Mouse (Mus musculus) hematopoietic stem cell, adult 5-6 weeks (primary cell): Measurements from ENCODE around the gene A730015C16Rik. TPM values are rescaled to one million over a fixed set of nuclear protein-coding genes. Genes with fewer than 3 reads are reported as not detected.

Experiments
- ATAC-seq, 2 experiments: fragments of 125-278 bp in 1 of 2; replicated peaks in 1 of 2; 2 replicates each; pipeline ENCODE4 v1.8.0; 2016 to 2017; ENCODE audit warnings: inconsistent platforms in 2 of 2, mild to moderate bottlenecking in 2 of 2, moderate number of reproducible peaks in 2 of 2, low read depth in 1 of 2, moderate TSS enrichment in 1 of 2; ENCODE audit not compliant: low FRiP score in 2 of 2, poor library complexity in 2 of 2, severe bottlenecking in 2 of 2, insufficient read depth in 1 of 2, low TSS enrichment in 1 of 2
- total RNA-seq: library from RNA; stranded (forward); fragments of 172-1452, 232-1000 nt; gene quantifications from 2 replicates; pipeline ENCODE4 v1.2.3, GENCODE M21; 2017

A730015C16Rik gene
- 0.38 and 2.0 TPM in 2 replicates for total RNA-seq

DNA sequence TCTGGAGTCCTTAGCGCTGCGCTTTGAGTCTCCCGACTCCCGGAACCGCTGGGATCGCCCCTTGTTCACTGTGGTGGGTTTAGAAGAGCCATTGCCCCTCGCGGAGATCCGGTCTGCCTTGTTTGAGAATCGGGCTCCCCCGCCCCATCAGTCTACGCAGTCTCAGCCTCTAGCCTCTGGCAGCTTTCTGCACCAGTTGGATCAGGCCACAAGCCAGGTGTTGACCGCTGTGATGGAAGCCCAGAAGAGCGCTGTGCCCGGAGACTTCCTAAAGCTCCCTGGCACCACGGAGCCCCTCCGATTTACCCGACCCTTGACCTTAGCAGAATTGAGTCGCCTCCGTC is at the start of gene A730015C16Rik:
A730015C16Rik (minus strand) TSS at position 115 of the 344 bp plus-strand sequence.
- ATAC-seq: no peak

- no peak for ATAC-seq
Observed at GRCm38 (mm10) chr4:108890876-108891275, 42.5 kb upstream of the A730015C16Rik start.

GRCm38 (mm10) chr4:108887456-108887855 is 39.0 kb upstream of the A730015C16Rik start:
- ATAC-seq: no peak

DNA sequence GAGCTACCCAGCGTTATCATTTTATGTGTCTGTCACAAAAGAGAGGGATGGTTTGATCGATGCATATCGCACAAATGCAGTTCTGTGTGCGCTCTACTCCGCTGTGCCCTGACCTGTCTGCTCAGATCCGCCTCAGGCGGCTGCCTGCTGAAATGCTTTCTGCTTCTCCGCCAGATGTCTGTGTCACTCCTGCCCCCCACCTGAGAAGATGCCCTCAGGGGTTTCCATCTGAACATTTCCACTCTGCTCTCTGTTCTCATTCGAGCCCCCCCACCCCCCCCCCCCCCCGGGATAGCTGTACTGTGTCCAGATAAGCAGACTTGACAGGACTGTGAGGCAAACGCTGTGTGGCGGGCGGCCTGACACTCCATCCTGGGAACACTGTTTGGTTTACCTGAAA is 35.4 kb upstream of the A730015C16Rik start:
- ATAC-seq: no peak

DNA sequence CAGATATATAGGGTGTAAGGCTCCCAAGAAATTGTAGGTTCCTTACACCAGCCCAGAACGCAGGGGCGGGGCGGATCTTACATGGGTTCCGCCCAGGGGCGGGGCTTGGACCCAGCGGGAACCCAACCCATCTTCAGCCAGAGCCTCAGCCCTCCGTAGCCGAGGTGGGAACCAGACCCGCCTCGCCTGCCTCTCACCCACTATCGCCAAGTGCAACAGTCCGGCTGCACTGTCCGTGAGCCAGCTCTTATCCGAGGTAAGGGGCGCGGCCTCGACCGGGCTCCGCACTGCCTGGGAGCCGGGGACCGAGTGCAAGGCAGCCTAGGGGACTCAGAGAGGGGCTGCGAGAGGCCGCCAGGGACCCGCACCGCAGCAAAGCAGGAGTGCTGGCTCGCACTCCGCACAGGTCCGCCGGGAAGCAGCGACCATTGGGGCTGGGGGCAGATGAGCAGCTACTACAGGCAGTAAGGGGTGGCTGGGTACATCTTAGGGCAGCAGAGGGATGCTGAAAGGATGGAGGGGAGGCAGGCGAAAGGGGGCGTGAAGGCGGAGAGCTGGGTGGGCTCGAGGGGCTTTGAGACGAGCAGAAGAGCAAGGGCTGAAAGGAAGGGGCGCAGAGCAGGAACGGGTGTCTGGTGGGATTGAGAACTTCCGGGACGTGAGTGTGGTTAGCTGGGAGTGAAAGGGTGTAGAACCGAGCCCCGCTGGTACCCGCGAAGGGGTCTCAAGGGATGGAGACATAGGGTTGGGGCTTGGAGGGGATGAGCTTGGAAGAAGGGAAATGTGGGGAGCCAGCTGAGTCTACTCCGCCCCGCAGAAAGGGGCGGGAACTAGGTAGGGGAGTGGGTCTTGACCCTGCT is 30.8 kb upstream of the A730015C16Rik start, which contains the start of gene Rab3b:
Rab3b (plus strand) TSS at position 101 of the 860 bp plus-strand sequence.
- ATAC-seq: peak; percentile 86 to 92

DNA sequence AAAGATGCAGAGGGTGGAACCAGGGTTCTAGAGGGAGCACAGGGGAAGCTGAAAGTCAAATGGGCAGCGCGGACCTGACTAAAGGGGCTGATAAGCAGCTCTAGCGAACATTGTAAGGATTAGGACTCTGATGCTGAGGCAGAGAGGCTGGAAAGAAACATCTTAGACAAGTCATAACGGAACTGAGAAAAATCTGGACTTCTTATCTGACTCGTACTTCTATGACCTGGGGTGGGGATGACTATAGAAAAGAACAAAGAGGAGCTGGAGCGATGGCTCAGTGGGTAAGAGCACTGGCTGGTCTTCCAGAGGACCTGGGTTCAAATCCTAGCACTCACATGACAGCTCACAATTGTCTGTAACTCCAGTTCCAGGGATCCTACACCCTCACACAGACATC is 29.5 kb upstream of the A730015C16Rik start:
- ATAC-seq: no peak

DNA sequence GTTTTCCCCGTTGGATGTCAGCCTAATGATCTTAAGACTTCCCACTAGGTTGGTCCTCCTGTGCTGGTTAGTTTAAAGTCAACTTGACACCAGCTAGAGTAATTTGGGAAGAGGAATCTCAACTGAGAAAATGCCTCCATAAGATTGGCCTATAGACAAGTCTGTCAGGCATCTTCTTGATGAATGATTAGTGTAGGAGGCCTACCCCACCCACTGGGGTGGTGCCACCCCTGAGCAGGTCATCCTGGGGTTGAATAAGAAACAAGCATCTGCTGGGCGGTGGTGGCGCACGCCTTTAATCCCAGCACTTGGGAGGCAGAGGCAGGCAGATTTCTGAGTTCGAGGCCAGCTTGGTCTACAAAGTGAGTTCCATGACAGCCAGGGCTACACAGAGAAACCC is 25.3 kb upstream of the A730015C16Rik start:
- ATAC-seq: no peak

- peak; percentile 83 to 91 for ATAC-seq
Observed at GRCm38 (mm10) chr4:108869730-108870374, 21.4 kb upstream of the A730015C16Rik start.

DNA sequence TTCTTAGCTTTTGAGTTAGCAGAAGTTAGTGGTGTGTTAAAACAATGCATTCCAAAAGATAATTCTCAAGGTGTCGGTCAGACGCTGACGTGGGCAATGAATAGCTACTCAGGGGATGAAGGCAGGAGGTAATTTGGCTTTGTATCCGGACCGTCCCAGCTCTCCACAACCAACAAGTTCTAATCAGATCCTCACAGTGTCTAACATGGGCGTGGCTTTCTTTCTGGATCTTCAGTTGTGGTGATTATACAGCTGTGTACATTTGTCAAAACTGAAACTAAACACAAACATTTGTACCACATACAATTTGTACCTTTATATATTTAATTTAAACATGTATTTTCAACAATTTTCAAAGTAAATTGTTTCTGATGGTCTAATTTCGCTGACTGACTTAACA is 18.4 kb upstream of the A730015C16Rik start:
- no peak for ATAC-seq

DNA sequence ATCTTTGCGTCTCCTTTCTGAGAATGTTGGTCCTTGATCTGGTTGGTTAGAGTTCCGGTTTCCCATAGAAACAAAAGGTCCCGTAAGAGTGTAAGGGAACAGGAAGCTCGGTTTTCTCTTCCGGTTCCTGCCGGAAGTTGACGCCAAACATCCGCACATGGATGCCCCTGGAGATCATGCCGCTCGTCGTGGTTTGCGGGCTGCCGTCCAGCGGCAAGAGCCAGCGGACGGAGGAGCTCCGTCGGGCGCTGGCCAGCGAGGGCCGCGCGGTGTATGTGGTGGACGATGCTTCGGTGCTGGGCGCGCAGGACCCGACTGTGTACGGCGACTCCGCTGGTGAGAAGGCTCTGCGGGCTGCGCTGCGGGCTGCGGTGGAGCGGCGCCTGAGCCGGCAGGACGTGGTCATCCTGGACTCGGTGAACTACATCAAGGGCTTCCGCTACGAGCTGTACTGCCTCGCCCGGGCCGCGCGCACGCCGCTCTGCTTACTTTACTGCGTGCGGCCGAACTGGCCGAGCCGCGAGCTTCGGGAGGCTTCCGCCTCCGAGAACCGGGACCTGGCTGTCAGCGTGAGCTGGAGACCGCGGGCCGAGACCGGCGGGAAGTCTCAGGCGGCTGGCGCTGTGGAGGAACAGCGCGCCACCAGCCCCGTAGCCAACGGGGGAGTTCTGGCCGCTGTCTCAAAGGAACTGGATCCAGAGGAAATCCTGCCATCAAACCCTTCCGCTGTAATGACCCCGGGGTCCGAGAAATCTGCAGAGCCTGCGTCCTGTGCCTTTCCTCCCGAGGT is 509 bp downstream of the A730015C16Rik start, which contains the start of gene Kti12:
Kti12 (plus strand) TSS at position 71 of the 790 bp plus-strand sequence.
- ATAC-seq: peak; percentile 84

DNA sequence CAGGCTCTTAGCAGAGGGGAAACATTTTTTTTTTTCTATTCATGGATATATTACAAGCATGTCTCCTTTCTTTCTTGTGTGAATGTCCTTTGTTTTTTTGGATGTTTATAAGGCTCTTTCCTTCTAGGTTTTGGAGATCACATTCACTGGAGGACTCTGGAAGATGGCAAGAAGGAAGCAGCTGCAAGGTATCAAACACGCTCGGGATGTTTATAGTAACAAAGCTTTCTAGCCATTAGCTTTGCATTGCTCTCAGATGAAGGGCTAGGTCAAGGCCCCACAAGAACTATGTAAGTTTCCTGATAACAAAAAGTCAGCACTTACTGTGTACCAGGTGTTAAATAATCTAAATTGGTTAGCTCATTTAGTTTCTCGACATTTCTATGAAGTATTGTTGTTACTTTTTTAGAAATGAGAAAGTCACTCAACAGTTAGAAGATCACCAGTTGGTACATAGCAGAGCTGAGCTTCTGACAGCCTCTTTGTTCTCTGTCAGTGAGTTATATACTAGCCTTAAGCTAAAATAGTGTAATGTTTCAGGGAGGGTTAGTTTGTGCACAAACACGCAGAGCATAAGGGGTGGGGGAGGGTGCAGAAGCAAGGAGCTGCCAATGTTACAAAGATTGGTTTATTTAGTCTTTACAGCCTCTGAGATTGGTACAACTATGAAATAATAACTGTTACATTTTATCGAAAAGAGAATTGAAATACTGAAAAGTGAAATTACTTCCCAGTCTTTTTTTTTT is 2.4 kb downstream of the A730015C16Rik start:
- no peak for ATAC-seq

DNA sequence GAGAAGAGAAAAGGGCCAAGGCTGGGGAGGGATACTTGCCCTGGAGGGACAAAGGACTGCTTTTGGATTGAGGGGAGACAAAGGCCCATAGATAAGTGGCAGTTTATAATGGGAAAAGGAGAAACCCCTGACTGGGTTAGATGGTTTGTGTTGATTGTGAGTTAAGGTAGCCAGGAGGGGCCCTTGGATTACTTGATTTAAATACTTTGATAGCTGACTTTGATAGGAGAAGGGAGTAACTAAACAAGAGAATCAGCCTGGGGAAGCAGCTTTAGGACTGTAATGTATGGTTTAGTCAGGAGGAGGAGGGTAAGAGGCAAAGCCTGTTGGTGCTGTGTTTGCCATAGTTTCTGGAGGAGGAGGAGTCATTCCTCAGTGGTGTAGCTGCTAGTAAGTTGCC is 5.1 kb downstream of the A730015C16Rik start:
- ATAC-seq: no peak

- ATAC-seq: no peak
Observed at GRCm38 (mm10) chr4:108841920-108842578, 6.4 kb downstream of the A730015C16Rik start.

DNA sequence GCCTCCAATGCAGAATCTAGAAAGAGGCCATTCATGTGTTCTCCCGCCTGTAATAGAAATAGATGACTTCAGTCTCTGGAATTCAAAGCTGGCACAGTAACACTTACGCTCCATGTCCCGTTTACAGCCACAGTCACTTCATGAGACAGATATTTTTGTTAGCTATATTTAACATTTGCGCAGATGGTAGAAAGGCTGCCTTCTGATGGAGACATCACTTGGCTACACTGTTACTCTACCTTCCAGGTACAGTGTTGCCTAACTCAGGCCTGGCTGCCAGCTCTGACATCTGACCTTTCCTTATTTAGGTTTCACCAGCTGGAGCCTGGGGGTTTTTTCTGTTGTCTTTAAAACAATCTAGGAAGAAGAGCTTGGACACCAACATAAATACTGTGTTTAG is 10.4 kb downstream of the A730015C16Rik start:
- no peak for ATAC-seq

- ATAC-seq: no peak
Observed at GRCm38 (mm10) chr4:108835496-108835895, 12.9 kb downstream of the A730015C16Rik start.

GRCm38 (mm10) chr4:108834971-108835311 is 13.5 kb downstream of the A730015C16Rik start:
- ATAC-seq: no peak
